Comparison of ENCODE assay signal across 23 mouse cellular contexts in the genomic region with DNA sequence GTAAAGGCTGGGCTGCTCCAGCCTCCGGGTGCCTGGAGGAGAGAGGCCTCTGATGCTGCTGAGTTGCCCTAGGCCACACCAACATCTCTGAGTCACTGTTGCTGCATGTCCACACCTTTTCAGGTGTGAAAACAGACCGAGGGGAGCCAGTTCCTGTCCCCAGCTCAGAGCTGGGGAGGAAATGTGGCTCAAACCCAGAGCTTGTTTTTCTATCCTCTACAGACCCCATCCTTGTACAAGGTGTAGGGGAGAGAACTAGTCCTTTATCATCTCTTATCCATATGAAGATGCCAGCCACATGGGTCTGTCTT.
DNase-seq lines count a peak whose midpoint lies in the region; ATAC-seq and TF ChIP-seq lines count a peak whose summit lies in the region.
"Had no signal": no experiment of that assay in that cellular context is flagged by ENCODE, and none has a peak within 500 bp of the region (broad histone marks: within the 10 kb centered on the region; RNA-seq: fewer than 3 reads in every experiment).

No protein-coding gene starts in this region.

- no peak overlapping the region for H3K4me3 ChIP-seq in hindbrain, embryonic 10.5 days
- H3K4me3 ChIP-seq in hindbrain, embryonic 14.5 days (replicated peaks; ENCODE audit: low read length), result no peak overlapping the region
- H3K4me3 ChIP-seq in spleen, adult 2 months (ENCODE audit: extremely low read depth, insufficient read depth, insufficient read length), result no peak overlapping the region
- H3K4me3 ChIP-seq in limb, embryonic 13.5 days, result no peak overlapping the region
- H3K4me3 ChIP-seq: embryonic facial prominence, embryonic 15.5 days; heart, adult 2 months; liver, embryonic 12.5 days had no signal

- H3K4me2 ChIP-seq in hindbrain, embryonic 14.5 days (replicated peaks), result no peak overlapping the region
- H3K4me2 ChIP-seq in limb, embryonic 13.5 days (replicated peaks), result no peak overlapping the region
- H3K4me2 ChIP-seq: embryonic facial prominence, embryonic 15.5 days; liver, embryonic 12.5 days; midbrain, embryonic 11.5 days had no signal

- H3K36me3 ChIP-seq in hindbrain, embryonic 10.5 days, result no peaks in the 10 kb centered on the region
- no peaks in the 10 kb centered on the region for H3K36me3 ChIP-seq in hindbrain, embryonic 14.5 days (replicated peaks; ENCODE audit: control insufficient read depth, insufficient read depth)
- no peaks in the 10 kb centered on the region for H3K36me3 ChIP-seq in spleen, adult 2 months (ENCODE audit: control insufficient read depth, insufficient read depth, low read length)
- H3K36me3 ChIP-seq in limb, embryonic 13.5 days, result no peaks in the 10 kb centered on the region
- H3K36me3 ChIP-seq: embryonic facial prominence, embryonic 15.5 days; G1E; liver, embryonic 12.5 days had no signal

- 0 out of 2 replicates have a peak, but pooled peaks cover 5% of the 10 kb centered on the region for H3K27me3 ChIP-seq in hindbrain, embryonic 10.5 days (ENCODE audit: insufficient read depth, poor library complexity, severe bottlenecking)
- no peaks in the 10 kb centered on the region for H3K27me3 ChIP-seq in hindbrain, embryonic 14.5 days (ENCODE audit: control insufficient read depth, insufficient read depth, low read length)
- no peaks in the 10 kb centered on the region for H3K27me3 ChIP-seq in spleen, adult 2 months (ENCODE audit: control insufficient read depth, insufficient read depth, low read length)
- H3K27me3 ChIP-seq in limb, embryonic 13.5 days, result no peaks in the 10 kb centered on the region
- H3K27me3 ChIP-seq: CH12.LX; embryonic facial prominence, embryonic 15.5 days; liver, embryonic 12.5 days had no signal

- H3K9ac ChIP-seq in hindbrain, embryonic 14.5 days, result no peak overlapping the region
- no peak overlapping the region for H3K9ac ChIP-seq in limb, embryonic 13.5 days
- H3K9ac ChIP-seq: embryonic facial prominence, embryonic 15.5 days; liver, embryonic 12.5 days had no signal

- TF ChIP-seq POLR2A in spleen, adult 2 months (IDR thresholded peaks at IDR 0.05; ENCODE audit: low read depth, low read length), result no peak

- WGBS in hindbrain, embryonic 10.5 days, result 69% methylated on average over 2 of the region's 2 CpGs
- 88% methylated on average over 2 of the region's 2 CpGs for WGBS in hindbrain, embryonic 14.5 days
- 59% methylated on average over 2 of the region's 2 CpGs for WGBS in spleen, adult 2 months
- WGBS in limb, embryonic 13.5 days, result 59% methylated on average over 2 of the region's 2 CpGs

- ATAC-seq in hindbrain, embryonic 14.5 days (ENCODE audit: low FRiP score), result no peak
- no peak for ATAC-seq in limb, embryonic 13.5 days (ENCODE audit: low FRiP score, low read depth)
- ATAC-seq: activated CD4-positive, CD25-positive, alpha-beta regulatory T cell, adult 4 months; hindbrain, embryonic 16.5 days; liver, embryonic 12.5 days had no signal

- H3K9me3 ChIP-seq in hindbrain, embryonic 10.5 days, result no peaks in the 10 kb centered on the region
- H3K9me3 ChIP-seq in hindbrain, embryonic 14.5 days (ENCODE audit: control insufficient read depth, low read length), result no peaks in the 10 kb centered on the region
- H3K9me3 ChIP-seq in limb, embryonic 13.5 days, result no peaks in the 10 kb centered on the region
- H3K9me3 ChIP-seq: embryonic facial prominence, embryonic 15.5 days; G1E; liver, embryonic 12.5 days had no signal

- H3K27ac ChIP-seq in hindbrain, embryonic 10.5 days, result peak overlapping the region; percentile 64; the same call in 1 of the 2 replicates
- no peak overlapping the region for H3K27ac ChIP-seq in hindbrain, embryonic 14.5 days
- peak overlapping the region; percentile 52; the same call in 1 of the 2 replicates for H3K27ac ChIP-seq in spleen, adult 2 months (ENCODE audit: insufficient read depth, low read length)
- peak overlapping the region; percentile 44; the same call in 1 of the 2 replicates for H3K27ac ChIP-seq in limb, embryonic 13.5 days
- H3K27ac ChIP-seq: heart, adult 2 months; liver, embryonic 12.5 days had no signal

- peaks cover 51% of the 10 kb centered on the region for H3K4me1 ChIP-seq in hindbrain, embryonic 10.5 days (replicated peaks)
- H3K4me1 ChIP-seq in hindbrain, embryonic 14.5 days (replicated peaks; ENCODE audit: control insufficient read depth, insufficient read depth, low read length), result peaks cover 14% of the 10 kb centered on the region
- peaks cover 26% of the 10 kb centered on the region; the same call in 1 of the 2 replicates for H3K4me1 ChIP-seq in spleen, adult 2 months (ENCODE audit: control insufficient read depth, insufficient read depth, insufficient read length)
- H3K4me1 ChIP-seq in limb, embryonic 13.5 days, result peaks cover 49% of the 10 kb centered on the region

- TF ChIP-seq CTCF in spleen, adult 2 months (IDR thresholded peaks at IDR 0.05; ENCODE audit: extremely low read depth, insufficient read depth, insufficient read length, insufficient replicate concordance), result no peak

- DNase-seq in hindbrain, embryonic 10.5 days (ENCODE audit: low spot score), result no peak
- DNase-seq in hindbrain, embryonic 14.5 days (ENCODE audit: low spot score), result no peak
- DNase-seq in spleen, adult 2 months (ENCODE audit: low read depth in 1 of 2, low spot score in 2 of 2), result no peak
- DNase-seq in spleen, postnatal 14 days (ENCODE audit: low spot score in 2 of 2), result no peak
- DNase-seq in left cerebral cortex, adult 8-10 months (ENCODE audit: low spot score in 2 of 2), result no peak
- DNase-seq in adipocyte (ENCODE audit: low spot score), result no peak
- DNase-seq: adrenal gland, postnatal 10 days; cerebellum, adult 2 months; cerebellum, postnatal 25 days; embryo, embryonic 11 days; gastrocnemius, postnatal 25 days; heart, adult 2 months; kidney, adult 18-20 months; lung, adult 18-20 months; lung, postnatal 10 days had no signal
